9 mouse cellular contexts compared by ENCODE assay signal in the genomic region with DNA sequence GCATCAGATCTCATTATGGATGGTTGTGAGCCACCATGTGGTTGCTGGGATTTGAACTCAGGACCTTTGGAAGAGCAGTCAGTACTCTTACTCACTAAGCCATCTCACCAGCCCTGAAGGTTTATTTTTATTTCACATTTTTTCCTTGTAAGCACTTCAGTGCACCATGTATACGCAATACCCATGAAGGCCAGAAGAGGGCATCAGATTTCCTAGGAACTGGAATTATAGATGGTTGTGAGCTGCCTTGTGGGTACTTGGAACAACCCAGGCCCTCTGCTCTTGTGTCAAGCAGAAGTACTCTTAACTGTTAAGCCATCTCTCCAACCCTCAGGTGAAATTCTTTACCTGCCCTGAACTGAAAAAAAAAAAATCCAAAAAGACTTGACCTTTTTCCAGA. TPM values are rescaled to one million over a fixed set of nuclear protein-coding genes. Genes with fewer than 3 reads are reported as not detected.
A peak's percentile ranks its signal among the peaks of the same experiment; 100 is the strongest.
DNase-seq lines count a peak whose midpoint lies in the region; ATAC-seq lines count a peak whose summit lies in the region.
"Had no signal": no experiment of that assay in that cellular context is flagged by ENCODE, and none has a peak within 500 bp of the region (broad histone marks: within the 10 kb centered on the region; RNA-seq: fewer than 3 reads in every experiment).

No protein-coding gene starts in this region.

- no peak overlapping the region for H3K27ac ChIP-seq in liver, embryonic 12.5 days
- no peak overlapping the region for H3K27ac ChIP-seq in embryonic facial prominence, embryonic 10.5 days (replicated peaks)

- H3K4me1 ChIP-seq in liver, embryonic 12.5 days, result peaks cover 12% of the 10 kb centered on the region; the same call in 1 of the 2 replicates
- H3K4me1 ChIP-seq in embryonic facial prominence, embryonic 10.5 days, result peaks cover 13% of the 10 kb centered on the region

- no peaks in the 10 kb centered on the region for H3K9me3 ChIP-seq in liver, embryonic 12.5 days (replicated peaks)
- H3K9me3 ChIP-seq in embryonic facial prominence, embryonic 10.5 days, result no peaks in the 10 kb centered on the region
- H3K9me3 ChIP-seq: heart, embryonic 15.5 days had no signal

- ATAC-seq in liver, embryonic 12.5 days, result no peak
- ATAC-seq in monocyte, adult 5-6 weeks (replicated peaks; ENCODE audit: insufficient number of reproducible peaks, low FRiP score, low TSS enrichment, poor library complexity, severe bottlenecking), result no peak

- H3K27me3 ChIP-seq in liver, embryonic 12.5 days (replicated peaks), result peaks cover 37% of the 10 kb centered on the region
- no peaks in the 10 kb centered on the region for H3K27me3 ChIP-seq in embryonic facial prominence, embryonic 10.5 days (replicated peaks; ENCODE audit: low read depth, poor library complexity, severe bottlenecking)

- H3K9ac ChIP-seq in liver, embryonic 12.5 days, result no peak overlapping the region
- H3K9ac ChIP-seq: heart, embryonic 15.5 days had no signal

- 23% methylated on average over 1 of the region's 1 CpGs for WGBS in liver, embryonic 12.5 days (ENCODE audit: insufficient replicate concordance)
- WGBS in embryonic facial prominence, embryonic 10.5 days, result 24% methylated on average over 1 of the region's 1 CpGs

- H3K4me2 ChIP-seq in liver, embryonic 12.5 days, result no peak overlapping the region

- H3K36me3 ChIP-seq in liver, embryonic 12.5 days, result no peaks in the 10 kb centered on the region
- no peaks in the 10 kb centered on the region for H3K36me3 ChIP-seq in embryonic facial prominence, embryonic 10.5 days (replicated peaks)
- H3K36me3 ChIP-seq: heart, embryonic 15.5 days had no signal

- peak; percentile 68 for DNase-seq in cerebellum, adult 11-12 months
- DNase-seq in cerebellum, adult 11 months, result no peak
- DNase-seq in liver, result peak; percentile 44
- DNase-seq in embryonic facial prominence, embryonic 10.5 days (ENCODE audit: low spot score), result peak; percentile 31
- peak; percentile 43 to 56 for DNase-seq in natural killer cell, adult 2 months (ENCODE audit: low spot score in 2 of 2)
- DNase-seq in urinary bladder, postnatal 10 days (ENCODE audit: low spot score), result no peak

- no peak overlapping the region for H3K4me3 ChIP-seq in liver, embryonic 12.5 days
- H3K4me3 ChIP-seq in embryonic facial prominence, embryonic 10.5 days, result no peak overlapping the region
- H3K4me3 ChIP-seq: heart, embryonic 15.5 days had no signal

RNA-seq across cellular contexts. Expression of a gene that starts 41.8 kb away (rescaled TPM):
- polyA plus RNA-seq in liver, embryonic 12.5 days (2016; fragmentation: Nextera tagmentation; extraction: Ambion mirVana), result 199 and 215 TPM in 2 replicates
- polyA plus RNA-seq in embryonic facial prominence, embryonic 10.5 days (2016; fragmentation: Nextera tagmentation; extraction: Ambion mirVana), result 68.3 and 72.8 TPM in 2 replicates
- total RNA-seq in monocyte, adult 5-6 weeks (2017), result 63.3 to 124 TPM (median 97.2 TPM) in 3 replicates

RNA-seq across cellular contexts. Expression of a gene that starts 53.1 kb away (rescaled TPM):
- 96.6 and 101 TPM in 2 replicates for polyA plus RNA-seq in liver, embryonic 12.5 days (2016; fragmentation: Nextera tagmentation; extraction: Ambion mirVana)
- 32.7 and 34.1 TPM in 2 replicates for polyA plus RNA-seq in embryonic facial prominence, embryonic 10.5 days (2016; fragmentation: Nextera tagmentation; extraction: Ambion mirVana)
- 21.5 to 53.5 TPM (median 30.5 TPM) in 3 replicates for total RNA-seq in monocyte, adult 5-6 weeks (2017)

RNA-seq across cellular contexts. Expression of a gene that starts 54.0 kb away (rescaled TPM):
- 2.8 and 3.0 TPM in 2 replicates for polyA plus RNA-seq in liver, embryonic 12.5 days (2016; fragmentation: Nextera tagmentation; extraction: Ambion mirVana)
- 1.4 and 1.7 TPM in 2 replicates for polyA plus RNA-seq in embryonic facial prominence, embryonic 10.5 days (2016; fragmentation: Nextera tagmentation; extraction: Ambion mirVana)
- total RNA-seq in monocyte, adult 5-6 weeks (2017), result under 0.01 to 1.2 TPM in 2 of 3 replicates, not detected in the other

RNA-seq across cellular contexts. Expression of a gene that starts 56.0 kb away (rescaled TPM):
- polyA plus RNA-seq in liver, embryonic 12.5 days (2016; fragmentation: Nextera tagmentation; extraction: Ambion mirVana), result 14.5 and 15.7 TPM in 2 replicates
- polyA plus RNA-seq in embryonic facial prominence, embryonic 10.5 days (2016; fragmentation: Nextera tagmentation; extraction: Ambion mirVana), result 0.43 and 0.69 TPM in 2 replicates
- total RNA-seq in monocyte, adult 5-6 weeks (2017), result not detected in 3 replicates
- polyA plus RNA-seq: heart, embryonic 15.5 days had no signal

Comparison
In these comparisons a context has a peak if more than half of its experiments do, and no peak if none do; other contexts are left out.
1. DNase-seq: peak in cerebellum, adult 11-12 months (single experiment), liver (single experiment), embryonic facial prominence, embryonic 10.5 days (single experiment) and natural killer cell, adult 2 months (2 of 2); none in cerebellum, adult 11 months (single experiment) and urinary bladder, postnatal 10 days (single experiment).